Comparison of ENCODE assay signal across 19 mouse cellular contexts in the genomic region with DNA sequence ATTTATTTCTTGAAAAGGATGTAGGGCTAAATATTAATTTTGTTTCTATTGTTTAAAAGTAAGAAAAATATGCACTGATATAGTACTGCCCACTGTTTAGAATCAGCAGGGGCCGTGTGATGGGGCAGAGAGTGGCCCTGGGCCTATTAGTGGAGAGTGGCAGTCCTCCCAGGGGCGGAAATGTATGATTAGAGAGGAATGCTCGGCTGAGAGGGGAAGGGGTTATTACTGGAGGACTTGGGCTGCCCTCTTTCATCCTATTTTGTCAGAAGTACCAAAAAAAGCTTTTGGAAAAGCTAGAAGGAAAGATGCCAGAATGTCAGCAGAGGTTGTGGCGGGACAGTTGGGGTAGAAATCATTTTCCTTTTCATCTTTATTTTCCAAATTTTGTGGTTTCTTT. TPM values are rescaled to one million over a fixed set of nuclear protein-coding genes. Genes with fewer than 3 reads are reported as not detected.
DNase-seq lines count a peak whose midpoint lies in the region; ATAC-seq lines count a peak whose summit lies in the region.
"Had no signal": no experiment of that assay in that cellular context is flagged by ENCODE, and none has a peak within 500 bp of the region (broad histone marks: within the 10 kb centered on the region; RNA-seq: fewer than 3 reads in every experiment).

No protein-coding gene starts in this region.

- intact Hi-C loops in heart, postnatal 14 days (cut with DNase I) = no loop called here

- H3K27me3 ChIP-seq in kidney, embryonic 16.5 days (ENCODE audit: insufficient read depth, low read length) = no peaks in the 10 kb centered on the region
- no peaks in the 10 kb centered on the region for H3K27me3 ChIP-seq in embryonic facial prominence, embryonic 11.5 days (ENCODE audit: control insufficient read depth, insufficient read depth, low read length)

- H3K36me3 ChIP-seq in kidney, embryonic 16.5 days (ENCODE audit: insufficient read depth, low read length) = no peaks in the 10 kb centered on the region
- no peaks in the 10 kb centered on the region for H3K36me3 ChIP-seq in embryonic facial prominence, embryonic 11.5 days (replicated peaks; ENCODE audit: control insufficient read depth, insufficient read depth, low read depth, low read length)

- peaks cover 16% of the 10 kb centered on the region for H3K4me1 ChIP-seq in kidney, embryonic 16.5 days (ENCODE audit: insufficient read depth, low read length)
- H3K4me1 ChIP-seq in embryonic facial prominence, embryonic 11.5 days (ENCODE audit: control insufficient read depth, insufficient read depth, low read length) = peaks cover 4% of the 10 kb centered on the region; the same call in 1 of the 2 replicates

- no peak overlapping the region for H3K4me3 ChIP-seq in kidney, embryonic 16.5 days (ENCODE audit: low read length)
- no peak overlapping the region for H3K4me3 ChIP-seq in embryonic facial prominence, embryonic 11.5 days (ENCODE audit: low read depth, low read length)

- 42% methylated on average over 4 of the region's 4 CpGs for WGBS in kidney, embryonic 16.5 days
- WGBS in embryonic facial prominence, embryonic 11.5 days = 15% methylated on average over 4 of the region's 4 CpGs

- H3K9me3 ChIP-seq in kidney, embryonic 16.5 days (ENCODE audit: low read length) = no peaks in the 10 kb centered on the region
- H3K9me3 ChIP-seq in embryonic facial prominence, embryonic 11.5 days (replicated peaks; ENCODE audit: control insufficient read depth, low read length) = no peaks in the 10 kb centered on the region

- no peak for ATAC-seq in kidney, embryonic 16.5 days (ENCODE audit: low FRiP score, low TSS enrichment)
- ATAC-seq in embryonic facial prominence, embryonic 11.5 days (replicated peaks; ENCODE audit: insufficient number of reproducible peaks, low FRiP score, low TSS enrichment, low read depth) = no peak

- peak overlapping the region; percentile 50; the same call in 1 of the 2 replicates for H3K27ac ChIP-seq in kidney, embryonic 16.5 days (ENCODE audit: low read length)
- H3K27ac ChIP-seq in embryonic facial prominence, embryonic 11.5 days (replicated peaks; ENCODE audit: low read depth, low read length) = no peak overlapping the region
- H3K27ac ChIP-seq: macrophage had no signal

- DNase-seq in heart, adult 11 months = peak; percentile 73
- DNase-seq in heart, postnatal 14 days = no peak
- DNase-seq in kidney, adult 8-10 months = no peak
- DNase-seq in Muller cell, postnatal 12 days (ENCODE audit: inconsistent ontology term) = peak; percentile 77
- DNase-seq in embryonic facial prominence, embryonic 11.5 days (ENCODE audit: low spot score) = peak; percentile 66
- no peak for DNase-seq in thymus, postnatal 0 days (ENCODE audit: low spot score)
- no peak for DNase-seq in right cerebral cortex, postnatal 36 days (ENCODE audit: low spot score in 2 of 2)
- DNase-seq: cerebellum, postnatal 14 days; gastrocnemius, postnatal 14 days; right cerebral cortex, postnatal 25 days had no signal

- H3K4me2 ChIP-seq in kidney, embryonic 16.5 days (replicated peaks; ENCODE audit: low read depth, low read length) = no peak overlapping the region
- no peak overlapping the region for H3K4me2 ChIP-seq in embryonic facial prominence, embryonic 11.5 days (ENCODE audit: low read depth, low read length)

- no peak overlapping the region for H3K9ac ChIP-seq in kidney, embryonic 16.5 days (replicated peaks; ENCODE audit: low read length)
- H3K9ac ChIP-seq in embryonic facial prominence, embryonic 11.5 days (replicated peaks; ENCODE audit: low read length) = no peak overlapping the region

RNA-seq across cellular contexts. Expression of a gene that starts 8.9 kb away (rescaled TPM):
- 10 to 100 TPM in 1 of 2 experiments, 1 to 10 TPM in 1; 8.1 to 10.1 TPM for total RNA-seq in heart, postnatal 14 days (2021)
- polyA plus RNA-seq in kidney, embryonic 16.5 days (2015; fragmentation: Nextera tagmentation; extraction: Ambion mirVana) = 27.2 and 28.5 TPM in 2 replicates
- 21.7 and 24.3 TPM in 2 replicates for polyA plus RNA-seq in embryonic facial prominence, embryonic 11.5 days (2014; fragmentation: Nextera tagmentation; extraction: Ambion mirVana)
- polyA plus RNA-seq in thymus, postnatal 0 days (2015; fragmentation: Nextera tagmentation; extraction: Ambion mirVana) = 2.1 and 2.2 TPM in 2 replicates

RNA-seq across cellular contexts. Expression of a gene that starts 32.8 kb away (rescaled TPM):
- not detected for total RNA-seq in heart, postnatal 14 days (2021)
- polyA plus RNA-seq in kidney, embryonic 16.5 days (2015; fragmentation: Nextera tagmentation; extraction: Ambion mirVana) = not detected in 2 replicates
- polyA plus RNA-seq in embryonic facial prominence, embryonic 11.5 days (2014; fragmentation: Nextera tagmentation; extraction: Ambion mirVana) = not detected in 2 replicates
- not detected in 2 replicates for polyA plus RNA-seq in thymus, postnatal 0 days (2015; fragmentation: Nextera tagmentation; extraction: Ambion mirVana)
- total RNA-seq: gastrocnemius, postnatal 14 days; layer of hippocampus, postnatal 10 days; monocyte, adult 5-6 weeks; neutrophil, adult 5-6 weeks had no signal
- polyA plus RNA-seq: C2C12; limb, embryonic 14.5 days; macrophage; stomach, embryonic 14.5 days; urinary bladder, adult 2 months had no signal

RNA-seq across cellular contexts. Expression of a gene that starts 44.2 kb away (rescaled TPM):
- not detected for total RNA-seq in heart, postnatal 14 days (2021)
- not detected in 2 replicates for polyA plus RNA-seq in kidney, embryonic 16.5 days (2015; fragmentation: Nextera tagmentation; extraction: Ambion mirVana)
- polyA plus RNA-seq in embryonic facial prominence, embryonic 11.5 days (2014; fragmentation: Nextera tagmentation; extraction: Ambion mirVana) = not detected in 2 replicates
- polyA plus RNA-seq in thymus, postnatal 0 days (2015; fragmentation: Nextera tagmentation; extraction: Ambion mirVana) = 0.03 TPM in 1 of 2 replicates, not detected in the other
- total RNA-seq: gastrocnemius, postnatal 14 days; layer of hippocampus, postnatal 10 days; monocyte, adult 5-6 weeks; neutrophil, adult 5-6 weeks had no signal
- polyA plus RNA-seq: C2C12; macrophage; stomach, embryonic 14.5 days; urinary bladder, adult 2 months had no signal

Comparison
In these comparisons a context has a peak if more than half of its experiments do, and no peak if none do; other contexts are left out.
1. DNase-seq: peak in heart, adult 11 months (single experiment), Muller cell, postnatal 12 days (single experiment) and embryonic facial prominence, embryonic 11.5 days (single experiment); none in heart, postnatal 14 days (0 of 2), kidney, adult 8-10 months (0 of 2), thymus, postnatal 0 days (single experiment) and right cerebral cortex, postnatal 36 days (0 of 2).